Mouse (Mus musculus): ENCODE data around the gene Abcc10. TPM values are rescaled to one million over a fixed set of nuclear protein-coding genes. Genes with fewer than 3 reads are reported as not detected.

The Abcc10 gene
- polyA plus RNA-seq, 2 experiments, result 5.8 to 15.5 TPM

DNA sequence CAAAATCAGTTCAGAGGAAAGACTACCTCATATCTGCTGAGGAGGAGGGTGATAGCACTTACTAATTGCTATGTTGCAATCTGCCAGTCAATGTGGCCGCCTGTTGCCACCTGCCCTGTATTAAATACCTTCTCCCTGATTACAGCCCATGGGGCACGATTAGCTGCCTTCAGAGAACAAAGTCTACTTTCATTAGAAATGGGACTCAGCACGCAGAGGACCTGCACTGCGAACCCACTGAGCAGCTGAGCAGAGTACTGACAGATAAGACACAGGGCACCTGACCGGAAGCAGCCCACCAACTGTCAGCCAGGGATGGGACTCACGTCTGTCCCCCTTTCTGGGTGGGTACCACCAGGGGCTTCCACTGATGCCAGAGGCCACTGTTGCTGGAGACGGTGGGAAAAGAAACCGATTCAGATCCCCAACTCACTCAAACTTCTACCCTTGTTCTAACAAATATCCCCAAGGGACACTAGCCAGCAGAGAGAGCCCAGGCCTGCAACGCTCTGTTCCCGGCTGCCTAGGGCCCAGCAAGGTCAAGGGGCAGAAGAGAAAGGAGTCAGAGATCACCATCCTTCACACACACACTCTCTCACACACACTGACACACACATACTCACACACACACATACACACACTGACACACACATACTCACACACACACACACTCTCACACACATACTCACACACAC is 60.0 kb downstream of the Abcc10 start:
- no peaks in the 10 kb centered on the region for H3K4me1 ChIP-seq (ENCODE audit: control insufficient read depth, insufficient read depth, low read length)
- TF ChIP-seq POLR2A (IDR thresholded peaks at IDR 0.05; ENCODE audit: borderline replicate concordance, extremely low read depth, insufficient read depth, insufficient read length), result no peak
- H3K27me3 ChIP-seq (ENCODE audit: control insufficient read depth, insufficient read depth, low read length), result no peaks in the 10 kb centered on the region
- no peak overlapping the region for H3K4me3 ChIP-seq (replicated peaks; ENCODE audit: low read length)
- DNase-seq (ENCODE audit: low spot score) (no peak), ATAC-seq (ENCODE audit: low FRiP score, low read depth) (no peak)
- H3K9ac ChIP-seq (ENCODE audit: low read depth, low read length, severe bottlenecking), result no peak overlapping the region
- no peak overlapping the region for H3K4me2 ChIP-seq (replicated peaks; ENCODE audit: low read depth, low read length, severe bottlenecking)
- 66% methylated on average over 10 of the region's 10 CpGs for WGBS
- no peaks in the 10 kb centered on the region for H3K9me3 ChIP-seq (ENCODE audit: control insufficient read depth, low read length)
- H3K36me3 ChIP-seq (ENCODE audit: control insufficient read depth, insufficient read depth, low read length), result peaks cover 80% of the 10 kb centered on the region
- H3K27ac ChIP-seq (replicated peaks; ENCODE audit: low read depth, low read length), result no peak overlapping the region

DNA sequence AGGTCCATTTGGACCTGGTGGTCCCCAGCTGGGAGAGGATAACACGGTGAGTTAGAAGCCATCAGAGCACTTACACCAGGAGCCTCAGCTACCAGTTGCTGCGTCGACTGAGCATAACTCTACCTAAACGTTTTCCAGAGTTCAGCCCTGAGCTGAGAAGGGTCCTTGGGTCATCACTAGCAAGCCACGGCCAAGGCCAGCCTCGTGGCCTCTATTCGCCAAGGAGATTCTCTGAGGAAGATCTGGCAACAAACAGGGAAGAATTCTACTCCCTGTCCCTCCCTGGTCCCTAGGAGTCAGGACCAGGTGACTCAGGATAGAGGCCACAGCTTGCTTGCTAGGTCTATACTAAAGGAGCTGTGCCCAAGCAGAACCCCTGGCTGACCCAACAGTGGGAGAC is 60.6 kb downstream of the Abcc10 start:
- Histone ChIP-seq H3K4me1 (ENCODE audit: control insufficient read depth, insufficient read depth, low read length) (no peaks in the 10 kb centered on the region), H3K4me2 (replicated peaks; ENCODE audit: low read depth, low read length, severe bottlenecking) (no peak overlapping the region), H3K27me3 (ENCODE audit: control insufficient read depth, insufficient read depth, low read length) (no peaks in the 10 kb centered on the region), H3K4me3 (replicated peaks; ENCODE audit: low read length) (no peak overlapping the region), H3K9ac (ENCODE audit: low read depth, low read length, severe bottlenecking) (no peak overlapping the region), H3K27ac (replicated peaks; ENCODE audit: low read depth, low read length) (no peak overlapping the region), H3K9me3 (ENCODE audit: control insufficient read depth, low read length) (no peaks in the 10 kb centered on the region), H3K36me3 (ENCODE audit: control insufficient read depth, insufficient read depth, low read length) (peaks cover 85% of the 10 kb centered on the region)
- no peak for DNase-seq (ENCODE audit: low spot score)
- WGBS, result 80% methylated on average over 7 of the region's 7 CpGs
- TF ChIP-seq POLR2A (IDR thresholded peaks at IDR 0.05; ENCODE audit: borderline replicate concordance, extremely low read depth, insufficient read depth, insufficient read length), result no peak
- ATAC-seq (ENCODE audit: low FRiP score, low read depth), result no peak

- Histone ChIP-seq H3K9ac (ENCODE audit: low read depth, low read length, severe bottlenecking) (no peak overlapping the region), H3K9me3 (ENCODE audit: control insufficient read depth, low read length) (no peaks in the 10 kb centered on the region), H3K27me3 (ENCODE audit: control insufficient read depth, insufficient read depth, low read length) (no peaks in the 10 kb centered on the region), H3K4me2 (replicated peaks; ENCODE audit: low read depth, low read length, severe bottlenecking) (no peak overlapping the region), H3K4me1 (ENCODE audit: control insufficient read depth, insufficient read depth, low read length) (no peaks in the 10 kb centered on the region), H3K27ac (replicated peaks; ENCODE audit: low read depth, low read length) (no peak overlapping the region), H3K4me3 (replicated peaks; ENCODE audit: low read length) (no peak overlapping the region), H3K36me3 (ENCODE audit: control insufficient read depth, insufficient read depth, low read length) (peaks cover 88% of the 10 kb centered on the region)
- DNase-seq (ENCODE audit: low spot score) (no peak), ATAC-seq (ENCODE audit: low FRiP score, low read depth) (no peak)
- 57% methylated on average over 6 of the region's 6 CpGs for WGBS
- no peak for TF ChIP-seq POLR2A (IDR thresholded peaks at IDR 0.05; ENCODE audit: borderline replicate concordance, extremely low read depth, insufficient read depth, insufficient read length)
These were observed 61.2 kb downstream of the Abcc10 start for GRCm38 (mm10) chr17:46266986-46267385.

GRCm38 (mm10) chr17:46265918-46266618 is 62.1 kb downstream of the Abcc10 start:
- ATAC-seq (ENCODE audit: low FRiP score, low read depth) (peak; percentile 24), DNase-seq (ENCODE audit: low spot score) (peak; percentile 81)
- WGBS, result 24% methylated on average over 14 of the region's 14 CpGs
- Histone ChIP-seq H3K4me2 (replicated peaks; ENCODE audit: low read depth, low read length, severe bottlenecking) (no peak overlapping the region), H3K4me1 (ENCODE audit: control insufficient read depth, insufficient read depth, low read length) (no peaks in the 10 kb centered on the region), H3K9me3 (ENCODE audit: control insufficient read depth, low read length) (no peaks in the 10 kb centered on the region), H3K36me3 (ENCODE audit: control insufficient read depth, insufficient read depth, low read length) (peaks cover 88% of the 10 kb centered on the region), H3K9ac (ENCODE audit: low read depth, low read length, severe bottlenecking) (no peak overlapping the region), H3K27ac (replicated peaks; ENCODE audit: low read depth, low read length) (no peak overlapping the region), H3K27me3 (ENCODE audit: control insufficient read depth, insufficient read depth, low read length) (no peaks in the 10 kb centered on the region), H3K4me3 (replicated peaks; ENCODE audit: low read length) (no peak overlapping the region)
- TF ChIP-seq POLR2A (IDR thresholded peaks at IDR 0.05; ENCODE audit: borderline replicate concordance, extremely low read depth, insufficient read depth, insufficient read length), result no peak

- H3K9ac ChIP-seq (ENCODE audit: low read depth, low read length, severe bottlenecking), result no peak overlapping the region
- DNase-seq (ENCODE audit: low spot score), result no peak
- no peak for TF ChIP-seq POLR2A (IDR thresholded peaks at IDR 0.05; ENCODE audit: borderline replicate concordance, extremely low read depth, insufficient read depth, insufficient read length)
- no peaks in the 10 kb centered on the region for H3K4me1 ChIP-seq (ENCODE audit: control insufficient read depth, insufficient read depth, low read length)
- no peak for ATAC-seq (ENCODE audit: low FRiP score, low read depth)
- no peak overlapping the region for H3K27ac ChIP-seq (replicated peaks; ENCODE audit: low read depth, low read length)
- 60% methylated on average over 12 of the region's 12 CpGs for WGBS
- no peak overlapping the region for H3K4me3 ChIP-seq (replicated peaks; ENCODE audit: low read length)
- H3K36me3 ChIP-seq (ENCODE audit: control insufficient read depth, insufficient read depth, low read length), result peaks cover 88% of the 10 kb centered on the region
- no peak overlapping the region for H3K4me2 ChIP-seq (replicated peaks; ENCODE audit: low read depth, low read length, severe bottlenecking)
- H3K27me3 ChIP-seq (ENCODE audit: control insufficient read depth, insufficient read depth, low read length), result no peaks in the 10 kb centered on the region
- H3K9me3 ChIP-seq (ENCODE audit: control insufficient read depth, low read length), result no peaks in the 10 kb centered on the region
These were observed 62.6 kb downstream of the Abcc10 start for GRCm38 (mm10) chr17:46265502-46265901.
